Mouse (Mus musculus) liver, embryonic 12.5 days (tissue): ENCODE data around the gene Dpt. TPM values are rescaled to one million over a fixed set of nuclear protein-coding genes. Genes with fewer than 3 reads are reported as not detected.

Experiments
- polyA plus RNA-seq: library from polyadenylated mRNA; unstranded; fragments of >200 nt; fragmentation: Nextera tagmentation; extraction: Ambion mirVana; gene quantifications from 2 replicates; pipeline ENCODE4 v1.2.1, GENCODE M21; 2016

Dpt gene
- polyA plus RNA-seq, 1 experiment from 2014 or later, result not detected

Other genes starting within 250 kb of the Dpt start
- not detected in 2 replicates for gene Xcl1, start 138.9 kb downstream of the Dpt start, polyA plus RNA-seq